Mouse (Mus musculus) large intestine, adult 2 months (tissue): ENCODE results near the gene Spaca9. TPM values are rescaled to one million over a fixed set of nuclear protein-coding genes. Genes with fewer than 3 reads are reported as not detected.

Experiments
- DNase-seq: peaks from one replicate; pipeline ENCODE4 v3.0.0-alpha.2; 2012; ENCODE audit warnings: low read depth, low spot score
- WGBS: fragments of 180-500 bp; shearing (Covaris S2); methylation state at CpG from one replicate; pipeline ENCODE4 v1.1.7; 2018; 5-methylcytosine and 5-hydroxymethylcytosine counted together
- polyA plus RNA-seq: library from polyadenylated mRNA; depleted of rRNA; stranded (reverse); fragments of >200 nt; gene quantifications from 2 replicates; pipeline ENCODE4 v1.2.3, GENCODE M21; 2012; rRNA removed

The Spaca9 gene
- polyA plus RNA-seq, 1 experiment: 1.0 TPM

DNA sequence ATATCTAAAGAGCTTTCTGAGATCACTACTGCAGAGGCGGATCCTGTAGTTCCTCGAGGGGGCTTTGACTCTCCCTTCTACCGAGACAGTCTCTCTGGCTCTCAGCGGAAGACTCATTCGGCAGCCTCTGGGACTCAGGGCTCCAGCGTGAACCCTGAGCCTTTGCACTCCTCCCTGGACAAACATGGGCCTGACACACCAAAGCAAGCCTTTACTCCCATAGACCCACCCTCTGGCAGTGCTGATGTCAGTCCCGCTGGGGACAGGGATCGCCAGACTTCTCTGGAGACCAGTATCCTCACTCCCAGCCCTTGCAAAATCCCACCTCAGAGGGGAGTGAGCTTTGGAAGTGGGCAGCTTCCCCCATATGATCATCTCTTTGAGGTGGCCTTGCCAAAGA lies 23.5 kb downstream of the Spaca9 start:
- DNase-seq: peak; percentile 44
- WGBS: 35% methylated on average over 8 of the region's 8 CpGs

DNA sequence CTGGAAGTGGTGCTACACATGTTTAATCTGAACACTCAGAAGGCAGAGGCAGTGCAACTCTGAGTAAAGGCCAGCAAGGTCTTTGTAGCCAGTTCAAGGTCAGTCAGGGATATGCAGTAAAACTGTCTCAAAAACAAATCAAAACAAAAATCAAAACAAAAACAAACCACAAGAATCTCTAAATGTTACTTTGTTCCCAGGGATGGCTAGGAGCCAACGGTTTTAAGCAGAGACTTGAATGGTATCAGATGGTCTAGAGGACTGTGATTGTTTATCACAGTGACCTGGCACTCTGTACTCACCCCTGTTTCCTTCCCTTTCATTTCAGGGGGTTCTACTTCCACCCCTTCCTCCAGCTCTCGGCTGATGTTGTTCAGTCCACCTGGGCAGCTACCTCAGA lies 28.1 kb downstream of the Spaca9 start:
- 76% methylated on average over 2 of the region's 2 CpGs for WGBS
- no peak for DNase-seq

DNA sequence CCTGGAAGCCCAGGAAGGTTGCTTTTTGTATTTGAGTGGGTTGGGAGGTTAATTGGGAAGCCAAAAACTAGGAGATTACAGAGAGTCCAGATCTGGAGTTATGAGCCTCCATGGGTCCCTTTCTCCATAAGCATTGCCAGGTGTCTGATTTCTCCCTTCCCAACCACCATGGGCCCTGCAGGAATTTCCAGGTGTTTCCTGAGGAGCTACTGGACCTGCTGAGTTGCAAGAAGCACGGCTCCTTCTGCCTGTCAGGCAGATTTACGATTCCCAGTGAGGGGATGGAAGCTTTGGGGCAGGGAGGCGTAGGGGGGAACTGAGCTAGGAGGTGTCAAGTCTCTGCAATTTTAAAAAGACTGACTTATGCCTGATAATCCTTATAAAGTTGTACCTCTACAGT lies 33.7 kb downstream of the Spaca9 start:
- 71% methylated on average over 3 of the region's 3 CpGs for WGBS
- no peak for DNase-seq

DNA sequence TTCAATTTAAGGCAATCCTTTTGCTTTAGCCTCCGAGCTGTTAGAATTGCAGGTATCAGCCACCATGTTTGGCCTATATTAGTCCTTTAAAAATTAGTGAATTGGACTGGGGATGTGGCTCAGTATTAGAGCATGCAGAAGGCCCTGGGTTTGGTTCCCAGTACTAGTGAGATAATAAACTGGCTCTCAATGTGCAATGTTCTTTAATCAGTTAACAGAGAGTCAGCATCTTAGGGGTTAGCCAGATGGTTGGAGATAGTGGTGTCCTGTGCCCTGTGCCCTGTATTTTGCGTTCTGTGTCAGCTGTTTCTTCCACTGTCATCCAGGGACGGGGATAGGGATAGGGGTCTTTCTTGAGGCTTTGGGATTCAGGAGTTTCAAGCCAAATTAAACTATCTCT lies 36.6 kb downstream of the Spaca9 start:
- no peak for DNase-seq
- 94% methylated on average over 3 of the region's 3 CpGs for WGBS

DNA sequence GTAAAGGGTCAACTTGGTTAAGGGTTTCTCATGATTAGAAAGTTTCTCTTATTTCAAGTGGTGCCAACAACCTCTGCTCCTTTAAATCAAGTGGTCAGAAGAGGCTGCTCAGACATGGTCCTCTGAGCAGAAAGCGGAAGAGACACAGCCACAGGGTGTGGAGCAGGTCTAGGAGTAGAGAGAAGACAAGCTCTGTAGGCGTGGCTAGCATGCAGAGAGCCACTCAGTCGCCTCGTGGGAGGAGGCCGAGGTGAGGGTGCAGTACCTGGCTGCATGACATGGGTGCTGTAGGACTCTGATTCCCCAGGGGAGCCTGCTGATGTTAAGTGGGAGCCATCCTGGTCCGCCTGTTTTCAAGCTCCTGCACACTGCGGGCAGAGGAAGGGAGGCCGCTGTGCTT lies 43.3 kb downstream of the Spaca9 start:
- no peak for DNase-seq
- 67% methylated on average over 8 of the region's 8 CpGs for WGBS

DNA sequence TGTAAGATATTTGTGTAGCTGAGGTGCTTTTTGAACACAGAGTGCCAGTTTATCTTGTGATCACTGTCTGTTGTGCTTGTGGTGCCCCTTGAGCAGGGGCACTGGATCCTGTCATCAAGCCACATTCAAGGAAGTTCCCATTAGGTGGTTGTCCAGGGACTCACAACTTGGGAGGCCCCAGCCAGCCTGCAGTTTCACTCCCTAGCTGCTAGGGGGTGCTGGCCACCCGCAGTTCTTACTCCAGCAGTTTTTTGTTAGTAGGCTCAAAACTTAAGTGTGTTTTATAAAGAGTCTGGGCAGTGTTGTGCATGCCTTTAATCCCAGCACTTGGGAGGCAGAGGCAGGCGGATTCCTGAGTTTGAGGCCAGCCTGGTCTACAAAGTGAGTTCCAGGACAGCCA lies 45.2 kb downstream of the Spaca9 start:
- DNase-seq: no peak
- 56% methylated on average over 2 of the region's 2 CpGs for WGBS

DNA sequence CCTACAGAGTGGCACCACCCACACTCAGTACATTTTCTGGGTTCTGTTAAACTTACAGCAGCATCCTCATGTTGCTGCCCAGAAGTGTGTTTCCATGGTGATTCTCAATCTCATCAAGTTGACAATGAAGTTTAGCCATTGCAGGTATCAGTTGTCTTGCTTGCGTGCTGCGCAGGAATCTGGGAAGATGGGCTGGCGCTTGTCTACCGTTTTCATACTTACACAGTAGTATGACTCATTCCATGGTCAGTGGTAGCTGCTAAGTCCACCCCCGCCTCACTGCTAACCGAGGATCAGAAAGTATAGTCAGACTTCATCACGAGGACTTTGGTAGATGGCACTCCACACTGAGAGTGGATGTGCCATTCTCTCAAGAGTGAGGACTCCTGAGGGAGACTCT lies 46.2 kb downstream of the Spaca9 start:
- 91% methylated on average over 7 of the region's 7 CpGs for WGBS
- DNase-seq: no peak

DNA sequence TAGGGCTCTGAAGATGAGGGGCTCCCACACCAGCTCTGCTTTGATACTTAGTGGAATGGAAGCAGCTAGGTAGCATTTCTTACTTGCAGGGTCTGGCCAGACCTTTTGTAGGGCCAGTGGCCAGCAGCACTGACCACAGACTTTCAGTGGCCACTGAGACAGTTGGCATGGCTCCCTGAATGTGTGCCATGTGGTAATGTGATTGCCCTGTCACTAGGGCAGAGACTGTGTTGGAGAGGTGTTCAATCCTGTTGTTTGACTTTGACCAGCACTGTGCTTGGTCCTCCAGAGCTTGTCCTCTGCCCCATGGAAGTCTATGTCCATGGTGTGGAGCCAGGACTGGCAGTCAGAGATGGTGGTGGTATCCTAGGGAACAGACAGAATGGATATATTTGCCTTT lies 49.0 kb downstream of the Spaca9 start:
- no peak for DNase-seq

DNA sequence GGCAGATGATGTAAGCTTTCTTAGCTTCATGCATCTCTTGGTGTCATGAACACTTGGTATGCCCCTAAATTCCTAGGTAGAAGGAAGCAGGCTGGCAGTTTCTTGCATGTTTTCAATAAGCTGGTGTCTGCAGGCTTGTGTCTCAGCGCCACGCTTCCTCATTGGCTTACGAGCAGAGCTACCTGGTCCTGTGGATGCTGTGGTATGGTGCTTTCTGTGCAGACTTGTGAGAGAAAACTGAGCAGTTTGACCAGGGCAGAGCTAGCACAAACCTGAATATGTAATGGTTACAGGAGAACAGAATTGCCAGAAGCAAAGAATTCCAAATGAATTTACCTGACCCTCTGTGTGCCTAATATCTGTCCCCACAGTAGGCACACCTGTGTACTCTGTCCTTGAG lies 56.4 kb downstream of the Spaca9 start:
- no peak for DNase-seq
- WGBS: 88% methylated on average over 3 of the region's 3 CpGs

Other genes starting within 250 kb of the Spaca9 start
- not detected in 2 replicates for gene 1700007K13Rik, start 233.4 kb downstream of the Spaca9 start, polyA plus RNA-seq
- gene Mrps2, start 231.7 kb downstream of the Spaca9 start, polyA plus RNA-seq: 35.9 and 40.6 TPM in 2 replicates
- 5.6 and 10.1 TPM in 2 replicates for gene Gbgt1, start 202.8 kb downstream of the Spaca9 start, polyA plus RNA-seq
- 1.6 and 3.2 TPM in 2 replicates for gene Gm10134, start 193.6 kb downstream of the Spaca9 start, polyA plus RNA-seq
- 60.9 and 80.2 TPM in 2 replicates for gene Ralgds, start 186.6 kb downstream of the Spaca9 start, polyA plus RNA-seq
- gene Cel, start 136.3 kb downstream of the Spaca9 start, polyA plus RNA-seq: 0.27 and 0.48 TPM in 2 replicates
- gene Gtf3c5, start 116.0 kb downstream of the Spaca9 start, polyA plus RNA-seq: 20.7 and 21.5 TPM in 2 replicates
- gene Gfi1b, start 77.7 kb downstream of the Spaca9 start, polyA plus RNA-seq: 0.79 and 1.3 TPM in 2 replicates
- gene Tsc1, start 58.5 kb downstream of the Spaca9 start, polyA plus RNA-seq: 6.0 and 10.8 TPM in 2 replicates
- 0.11 and 0.19 TPM in 2 replicates for gene Ak8, start 437 bp upstream of the Spaca9 start, polyA plus RNA-seq
- 4.0 and 7.0 TPM in 2 replicates for gene Gtf3c4, start 140.6 kb upstream of the Spaca9 start, polyA plus RNA-seq
- gene Ddx31, start 140.7 kb upstream of the Spaca9 start, polyA plus RNA-seq: 2.6 and 3.0 TPM in 2 replicates
- gene Barhl1, start 216.9 kb upstream of the Spaca9 start, polyA plus RNA-seq: 0.02 TPM in 1 of 2 replicates, not detected in the other